Mouse (Mus musculus) cerebellum, adult 9-10 months (tissue): ENCODE data around the gene Mlip.

ENCODE experiments used
- DNase-seq: peaks from one replicate; pipeline ENCODE4 v3.0.0; 2022

Mlip gene

DNA sequence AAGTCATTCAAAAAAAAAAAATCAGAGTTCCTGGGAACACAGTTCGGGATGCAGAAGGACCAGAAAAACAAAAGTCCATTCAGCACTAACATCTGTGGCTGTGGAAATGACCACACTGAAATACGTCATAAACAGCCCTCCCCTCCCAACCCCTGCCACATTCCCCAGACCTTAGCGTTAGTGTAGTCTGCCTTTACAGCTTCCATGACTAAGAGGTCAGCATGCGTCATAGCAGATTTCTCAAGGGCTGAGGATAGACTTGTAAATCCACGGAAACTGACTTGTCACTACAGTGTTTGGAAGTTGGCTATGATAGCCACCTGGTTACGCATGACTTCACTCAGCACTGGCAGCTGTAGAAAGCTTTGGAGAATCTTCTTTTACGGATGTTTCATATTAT, 8.5 kb downstream of the Mlip start:
- no peak for DNase-seq

DNA sequence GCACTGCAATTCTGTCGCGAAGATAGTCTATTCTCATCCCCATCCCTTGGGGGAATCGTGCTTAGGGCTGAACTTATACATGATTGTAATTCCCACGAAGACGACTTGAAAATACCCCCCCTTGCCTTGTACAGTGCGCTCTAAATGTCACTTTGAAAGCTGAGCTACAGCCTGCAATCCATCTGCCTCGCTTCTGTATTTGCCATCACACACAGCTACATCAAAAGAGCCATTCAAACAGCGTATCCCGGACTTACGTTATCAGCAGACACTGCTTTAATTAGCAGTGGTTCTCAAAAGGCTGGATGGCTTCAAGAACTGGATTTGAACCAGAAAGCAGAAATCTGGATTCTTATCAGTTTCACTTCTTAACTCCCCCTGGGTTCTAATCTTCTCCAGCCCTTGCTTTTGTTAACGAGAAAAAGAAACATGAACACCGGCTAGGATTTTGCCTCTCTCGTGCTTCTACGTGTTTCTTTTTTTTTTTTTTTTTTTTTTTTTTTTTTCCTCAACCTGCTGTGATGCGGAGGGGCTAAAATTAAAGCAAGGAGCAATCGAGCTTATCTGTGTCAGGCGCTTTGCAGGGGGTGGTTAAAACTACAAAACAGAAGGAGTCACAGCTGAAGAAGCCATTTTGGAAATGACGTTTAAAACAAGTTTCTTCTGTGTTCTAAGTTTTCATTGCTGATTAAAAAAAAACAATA, 12.5 kb downstream of the Mlip start:
- DNase-seq = no peak

DNA sequence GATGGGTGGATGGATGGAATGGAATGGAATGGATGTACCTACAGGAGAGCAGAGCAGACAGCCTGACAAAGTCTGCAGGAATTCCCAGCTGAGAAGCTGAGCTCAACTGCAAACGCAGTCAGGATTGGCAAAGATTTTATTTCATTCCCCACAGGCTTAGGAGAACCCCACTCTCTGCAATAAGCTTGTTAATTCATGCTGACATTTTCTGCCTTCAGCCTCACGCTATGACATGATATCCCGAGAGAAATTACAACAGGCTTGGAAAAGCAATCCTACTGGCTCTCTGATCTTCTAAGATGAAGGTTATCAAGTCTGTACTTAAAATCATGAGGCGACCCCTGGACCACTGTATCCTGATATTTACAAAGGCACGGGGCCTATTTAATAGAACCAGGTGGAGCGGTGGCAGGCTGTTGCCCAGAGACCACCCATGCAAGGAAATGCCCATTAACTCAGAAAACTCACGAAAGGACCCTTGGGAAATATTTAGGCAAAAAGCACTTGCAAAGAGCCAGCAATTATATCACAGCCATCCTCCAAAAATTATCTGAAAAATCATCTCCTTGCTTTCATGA, 13.1 kb downstream of the Mlip start:
- DNase-seq = no peak

DNA sequence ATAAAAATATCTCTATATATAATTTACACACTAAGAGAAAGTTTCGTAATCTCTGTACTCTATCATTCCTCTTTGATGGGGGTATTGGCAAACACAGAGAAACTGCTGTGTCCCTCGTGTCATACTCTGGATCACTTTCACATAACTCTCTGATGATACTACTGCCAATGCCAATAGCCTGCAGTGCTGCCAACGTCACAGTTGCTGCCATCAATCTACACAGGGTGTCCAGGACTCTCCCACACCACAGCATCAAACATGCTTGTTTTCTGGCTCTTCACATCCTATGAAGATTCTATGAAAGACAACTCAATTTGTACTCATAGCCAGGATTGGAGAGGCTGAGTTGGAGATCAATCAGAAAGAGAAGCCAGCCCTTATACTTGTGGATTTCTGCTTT, 17.4 kb downstream of the Mlip start:
- DNase-seq = no peak

DNA sequence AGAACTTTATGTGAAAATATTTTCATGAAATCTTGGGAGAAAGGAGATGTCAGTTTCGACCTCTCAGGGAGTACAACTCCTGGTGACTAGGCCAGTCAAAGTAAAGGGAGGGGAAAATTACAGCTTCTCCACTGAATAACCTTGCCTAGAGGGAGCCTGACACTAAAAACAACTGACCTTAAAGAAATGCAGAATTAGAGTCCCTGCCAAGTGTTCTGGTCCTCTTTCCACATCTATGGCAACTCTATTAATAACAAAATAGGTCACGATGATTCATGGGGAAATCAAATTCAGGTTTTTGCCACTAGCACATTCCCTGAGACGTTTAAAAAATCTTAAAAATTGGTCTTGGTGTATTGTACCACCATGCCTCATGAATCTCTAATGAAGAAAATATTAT, 34.4 kb downstream of the Mlip start:
- no peak for DNase-seq

DNA sequence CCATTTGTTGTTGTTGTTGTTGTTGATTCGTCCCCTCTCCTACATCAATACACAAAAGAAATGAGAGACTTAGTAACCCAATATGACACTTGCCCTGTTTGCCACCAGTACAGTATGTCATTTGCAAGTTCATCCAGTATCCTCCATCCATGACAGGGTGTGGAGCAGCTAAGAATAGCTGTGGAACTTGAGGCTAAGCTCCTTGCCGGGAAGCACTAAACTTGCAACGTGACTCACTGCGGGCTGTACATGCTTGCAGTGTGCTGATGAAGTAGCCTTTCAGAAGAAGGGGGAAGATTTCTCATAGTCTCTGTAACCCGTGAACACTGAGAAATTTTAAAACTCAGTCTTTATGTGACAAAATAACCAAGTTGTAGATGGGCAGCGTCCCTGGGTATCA, 42.2 kb downstream of the Mlip start:
- no peak for DNase-seq

DNA sequence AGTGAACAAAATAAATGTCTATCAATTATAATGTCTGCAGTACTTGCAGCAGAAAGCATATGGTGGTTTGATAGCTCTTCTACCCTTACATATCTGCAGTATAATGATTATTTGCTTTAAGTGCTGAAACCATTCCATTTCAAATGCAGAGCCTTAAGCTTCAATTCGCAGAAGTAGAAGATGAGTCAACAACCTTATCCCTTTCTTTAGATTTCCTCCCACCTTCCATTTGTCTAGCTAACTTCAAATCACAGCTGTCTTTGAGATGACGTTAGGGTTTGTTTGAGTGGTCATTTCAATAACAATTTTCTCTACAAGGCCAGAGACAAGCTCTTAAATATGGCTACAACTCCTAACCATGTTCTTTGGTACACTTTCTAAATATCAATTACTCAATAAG, 47.4 kb downstream of the Mlip start:
- no peak for DNase-seq

DNA sequence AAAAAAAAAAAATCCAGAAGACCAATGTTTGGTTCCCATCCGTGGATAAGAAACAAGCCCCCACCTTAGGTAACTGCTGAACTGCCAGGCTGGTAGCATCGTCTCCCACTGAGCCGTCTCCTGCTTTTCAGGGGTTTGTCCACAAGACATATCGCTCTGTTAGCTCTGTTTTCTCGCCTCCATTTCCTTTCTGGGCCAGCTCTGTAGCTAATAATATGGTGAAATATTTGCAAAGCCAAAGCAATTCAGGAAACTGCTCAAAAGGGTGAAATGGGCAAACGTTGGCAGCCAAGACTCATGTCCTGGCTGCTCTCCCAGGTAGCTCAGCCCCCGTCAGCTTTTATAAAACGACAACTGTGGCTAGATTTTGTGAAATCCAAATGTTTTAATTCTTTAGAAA, 50.4 kb downstream of the Mlip start:
- no peak for DNase-seq

DNA sequence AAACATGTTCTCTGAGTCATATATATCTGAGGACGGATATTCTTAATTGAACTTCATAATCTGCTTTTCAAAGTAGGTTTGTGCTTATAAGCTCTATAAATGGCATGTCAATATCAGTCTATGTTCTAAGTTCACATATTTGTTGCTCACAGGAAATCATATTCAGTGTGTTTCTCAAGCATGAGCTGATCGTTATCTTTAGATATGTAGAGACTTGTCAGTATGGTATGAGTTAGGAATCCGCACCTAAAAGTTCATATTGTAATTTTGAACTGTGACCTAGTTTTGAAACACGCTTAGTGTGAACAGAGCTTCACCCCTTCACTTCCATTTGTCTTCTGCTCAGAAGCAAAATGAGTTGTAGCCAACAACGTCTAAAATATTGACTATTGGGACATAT, 64.8 kb downstream of the Mlip start:
- no peak for DNase-seq

DNA sequence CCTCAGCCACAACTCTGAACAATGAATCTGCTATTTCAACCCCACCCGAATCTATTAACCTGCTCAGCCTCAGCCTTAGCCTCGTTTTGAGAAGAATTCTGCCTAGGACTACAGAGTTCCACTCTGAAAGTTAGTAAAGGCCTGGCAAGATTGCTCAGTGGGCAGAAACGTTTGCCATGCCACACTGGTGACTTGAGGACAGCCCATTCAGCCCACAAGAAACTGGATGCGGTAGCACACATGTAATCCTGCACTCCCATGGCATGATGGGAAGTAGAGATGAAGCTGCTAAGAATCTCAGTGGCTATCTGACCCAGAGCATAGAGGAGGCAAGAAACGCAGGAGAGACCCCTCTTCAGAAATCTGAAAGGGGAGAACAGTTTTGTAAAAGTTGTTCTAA, 73.4 kb downstream of the Mlip start:
- DNase-seq = no peak

DNA sequence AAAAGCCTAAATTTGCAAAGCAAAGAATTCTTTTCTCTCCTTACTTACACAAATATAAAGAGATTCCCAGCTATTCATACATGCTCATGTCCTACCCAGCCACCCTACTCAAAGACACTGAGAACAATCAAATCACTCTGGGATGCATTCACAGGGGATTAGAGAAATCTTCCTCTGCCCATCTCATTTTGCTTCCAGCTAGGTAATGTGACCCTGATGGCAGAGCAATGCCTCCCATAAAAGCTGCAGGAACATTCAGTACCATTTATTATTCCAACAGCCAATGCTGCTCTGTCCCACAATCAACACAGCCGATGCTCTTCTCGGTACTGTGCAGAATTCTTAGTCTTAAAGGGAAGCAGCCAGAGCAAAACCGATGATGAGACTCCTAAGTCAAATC, 74.7 kb downstream of the Mlip start:
- no peak for DNase-seq

DNA sequence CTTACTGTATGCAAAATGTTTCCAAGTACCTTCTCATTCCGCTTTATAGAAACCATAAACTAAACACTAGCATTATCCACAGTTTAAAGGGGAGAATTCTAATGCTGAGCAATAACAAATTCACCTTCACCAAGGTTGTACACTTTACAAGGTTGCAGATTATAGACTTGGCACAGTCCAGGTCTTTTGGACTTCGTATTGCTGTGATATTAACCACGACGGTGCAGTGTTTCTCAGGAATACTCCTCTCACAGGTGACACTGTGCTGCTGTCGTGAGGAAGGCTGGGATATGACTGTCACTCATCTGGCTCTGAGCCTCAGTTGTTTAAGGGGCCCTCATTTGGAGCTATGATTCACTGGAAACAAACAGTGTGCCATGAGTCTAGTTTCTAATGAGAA, 75.5 kb downstream of the Mlip start:
- no peak for DNase-seq

DNA sequence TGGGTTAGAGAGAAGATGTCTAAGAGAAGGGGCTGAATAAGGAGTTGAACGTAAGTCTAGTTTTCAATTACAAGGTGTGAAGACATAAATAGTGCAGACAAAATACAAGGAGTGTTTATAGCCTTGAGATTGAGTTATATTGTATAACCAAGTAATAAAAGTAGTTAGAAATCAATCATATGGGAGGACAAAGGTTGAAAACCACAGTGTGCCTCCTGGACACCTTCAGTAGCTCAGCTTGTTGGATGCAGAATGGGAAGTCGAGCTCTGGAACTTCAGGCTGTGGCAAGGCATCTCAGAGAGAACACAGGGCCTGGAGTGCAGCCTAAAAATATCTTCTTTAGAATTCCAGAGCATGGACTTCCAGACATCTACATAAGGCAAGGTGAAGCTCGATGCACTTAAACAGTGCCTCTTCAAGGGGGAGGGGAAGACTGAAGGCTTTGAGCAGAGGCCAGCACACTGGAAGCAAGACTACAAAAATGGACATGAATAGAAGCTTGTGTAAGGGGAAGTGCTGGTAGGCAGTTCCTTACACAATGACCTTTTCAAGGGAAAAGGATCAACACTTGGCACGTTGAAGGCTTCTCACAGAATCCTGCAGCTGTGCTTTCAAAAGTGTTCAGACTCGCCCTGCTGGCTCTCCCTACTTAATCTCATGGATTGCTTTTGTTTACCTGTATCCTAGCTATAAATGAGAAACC, 76.2 kb downstream of the Mlip start:
- DNase-seq = peak; percentile 2

DNA sequence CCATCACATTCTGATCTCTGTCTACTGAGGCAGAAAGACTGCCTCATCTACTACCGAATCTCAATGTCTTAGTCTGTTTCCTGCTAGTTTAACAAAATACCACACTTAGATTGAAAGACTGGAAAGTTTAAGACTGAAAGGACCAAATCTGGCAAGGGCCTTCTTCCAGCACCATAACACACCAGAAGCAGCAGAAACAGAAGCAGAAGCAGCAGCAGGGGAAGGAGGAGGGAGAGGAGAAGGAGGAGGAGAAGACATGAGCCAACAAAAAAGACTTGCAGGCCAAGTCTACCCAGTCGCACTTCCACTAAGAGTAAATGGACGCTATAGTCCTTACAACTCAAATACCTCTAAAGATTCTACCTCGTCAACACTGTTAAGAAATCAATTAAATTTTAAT, 80.0 kb downstream of the Mlip start:
- DNase-seq = no peak

DNA sequence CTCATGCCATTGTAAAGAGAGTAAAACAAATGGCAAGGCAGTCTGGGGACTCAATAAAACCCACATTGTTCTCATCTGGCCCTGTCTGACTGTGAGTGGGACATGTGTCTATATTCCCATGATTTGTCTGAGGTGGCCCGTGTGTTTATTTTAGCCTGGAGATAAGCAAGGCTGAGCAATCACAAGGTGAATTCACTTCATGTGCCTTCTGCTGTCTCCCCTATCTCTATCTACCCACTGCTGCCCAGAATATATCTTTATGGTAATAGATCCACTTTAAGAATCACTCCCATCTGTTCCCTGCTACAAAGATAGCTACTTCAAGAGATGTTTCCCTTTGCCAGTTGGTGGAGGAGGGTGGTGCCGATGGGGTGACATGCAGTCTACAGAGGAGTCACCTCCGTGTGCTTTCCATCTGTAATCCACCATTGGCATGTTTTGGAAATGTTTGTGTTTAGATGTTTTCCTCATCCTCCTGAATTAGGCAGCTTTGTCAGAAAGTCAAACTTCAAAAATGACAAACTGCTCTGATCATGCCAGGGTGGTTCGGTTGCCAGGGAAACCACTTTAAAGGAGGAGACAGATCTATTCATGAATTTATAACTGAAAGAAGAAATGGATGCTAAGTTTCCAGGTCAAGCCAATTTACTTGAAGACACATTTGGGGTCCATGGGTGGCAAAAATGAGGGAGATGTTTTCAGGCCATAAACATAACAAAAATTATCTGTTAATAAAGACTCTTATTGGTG, 87.3 kb downstream of the Mlip start:
- DNase-seq = no peak

DNA sequence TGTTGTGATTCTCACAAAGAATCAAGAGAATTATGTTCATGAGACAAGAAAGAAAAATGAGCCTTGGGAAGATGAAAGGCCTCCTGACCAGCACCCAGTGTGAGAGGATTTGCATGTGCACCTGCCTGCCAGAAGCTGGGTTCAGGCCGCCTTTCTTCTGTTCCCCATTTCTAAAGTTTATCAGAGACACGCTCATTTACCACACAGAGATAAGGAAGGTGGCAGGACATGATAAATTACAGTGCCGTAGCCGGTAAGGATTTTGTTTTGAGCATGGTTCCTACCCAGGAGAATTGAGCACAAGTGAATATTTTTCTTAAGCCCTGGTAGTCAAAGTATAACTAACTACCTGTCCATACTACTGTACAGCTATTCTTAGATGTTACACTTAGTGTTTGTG, 93.7 kb downstream of the Mlip start:
- no peak for DNase-seq

DNA sequence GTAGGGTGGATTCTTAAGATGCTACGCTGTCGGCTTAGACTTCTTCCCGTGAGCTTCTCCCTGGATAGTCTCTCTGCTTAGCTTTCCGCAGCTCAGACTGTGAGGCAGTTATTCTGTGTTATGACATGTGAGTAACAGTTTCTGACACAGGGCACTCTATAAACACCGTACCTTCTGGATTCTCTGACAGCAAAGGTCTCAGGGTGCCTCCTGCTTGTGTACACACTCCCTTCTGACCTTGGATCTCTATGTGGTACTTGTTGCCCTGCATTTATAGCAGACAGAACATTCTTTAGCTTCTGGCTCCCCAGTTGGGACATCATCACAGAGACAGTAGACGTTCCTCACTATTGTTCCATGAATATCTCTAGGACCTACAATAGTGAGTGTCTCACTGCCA, 94.5 kb downstream of the Mlip start:
- DNase-seq = no peak

DNA sequence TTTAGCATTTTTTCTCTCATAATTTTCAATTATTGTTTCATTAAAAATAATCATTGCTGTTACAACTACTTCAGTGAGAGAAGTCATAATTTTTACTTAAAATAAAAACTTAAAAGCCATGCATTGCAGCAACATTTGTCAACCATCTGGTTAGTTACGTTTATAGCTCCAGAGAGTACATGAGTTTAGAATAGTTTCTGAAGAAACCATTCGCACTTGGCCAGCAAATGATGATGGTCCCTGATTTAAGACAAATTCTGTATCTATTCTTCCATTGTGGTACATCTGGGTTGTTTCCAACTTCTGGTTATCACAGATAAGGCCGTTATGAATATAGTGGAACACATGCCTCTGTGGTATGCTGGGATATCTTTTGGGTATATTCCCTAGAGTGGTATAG, 98.3 kb downstream of the Mlip start:
- DNase-seq = no peak

DNA sequence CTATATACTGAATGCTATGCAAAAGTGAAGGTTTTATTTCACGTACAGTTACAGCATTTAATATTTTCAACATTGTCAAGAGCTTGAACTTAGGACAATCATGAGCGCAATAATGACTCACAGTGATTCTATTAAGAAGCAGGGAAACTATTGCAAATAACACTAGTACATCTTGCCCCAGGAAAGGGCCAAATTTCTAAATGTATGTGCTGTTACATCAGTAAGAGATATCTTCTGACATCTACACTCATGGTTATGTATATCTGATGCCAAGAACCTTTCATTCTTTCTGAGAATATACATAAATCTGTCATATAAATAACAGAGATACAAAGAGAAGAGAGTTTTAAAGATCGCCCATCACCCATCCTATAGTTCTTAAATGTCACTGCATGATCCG, 100.0 kb downstream of the Mlip start:
- no peak for DNase-seq

DNA sequence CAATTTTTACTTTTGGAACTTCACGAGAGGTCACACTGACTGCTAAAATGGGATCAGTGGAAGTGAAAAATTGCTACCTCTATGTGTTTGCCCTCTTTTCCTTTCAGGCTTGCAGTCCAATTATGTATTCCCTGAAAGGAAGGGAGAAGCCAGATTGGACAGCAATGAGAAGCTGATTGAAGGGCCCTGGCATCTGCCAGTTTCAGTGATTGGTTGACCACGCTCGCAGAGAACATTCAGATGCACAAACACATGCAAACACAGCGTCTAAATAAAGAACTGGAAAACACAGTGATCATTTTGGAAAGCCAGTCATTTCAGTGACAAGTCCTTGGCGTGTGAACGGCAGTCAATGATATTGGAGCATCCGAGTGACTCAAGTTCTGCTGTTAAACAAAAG, 100.6 kb downstream of the Mlip start:
- peak; percentile 3 for DNase-seq

DNA sequence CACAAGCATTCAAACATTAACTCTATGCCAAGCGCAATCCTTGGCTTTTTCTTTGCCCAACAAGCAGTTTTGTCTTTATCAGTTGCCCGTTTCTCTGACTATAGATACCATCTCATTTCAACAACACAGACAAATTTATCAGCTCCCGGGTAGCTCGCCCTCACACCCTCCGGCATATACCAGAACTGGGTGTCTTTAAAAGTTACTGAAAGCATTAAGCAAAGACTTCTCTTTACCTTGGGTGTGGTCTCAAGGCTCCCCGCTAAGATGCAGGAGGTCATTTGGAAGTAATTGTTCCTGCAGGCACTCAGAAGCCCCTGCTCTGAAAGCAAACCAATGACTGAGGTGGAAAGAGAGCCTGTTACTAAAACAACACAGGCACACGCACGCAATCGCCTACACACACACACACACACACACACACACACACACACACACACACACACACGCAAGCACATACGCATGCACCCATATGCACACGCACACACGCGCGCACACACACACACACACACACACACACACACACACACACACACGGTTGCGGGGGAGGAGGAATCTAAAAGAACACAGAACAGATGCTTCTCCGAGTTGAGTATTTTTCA, 101.2 kb downstream of the Mlip start:
- no peak for DNase-seq

DNA sequence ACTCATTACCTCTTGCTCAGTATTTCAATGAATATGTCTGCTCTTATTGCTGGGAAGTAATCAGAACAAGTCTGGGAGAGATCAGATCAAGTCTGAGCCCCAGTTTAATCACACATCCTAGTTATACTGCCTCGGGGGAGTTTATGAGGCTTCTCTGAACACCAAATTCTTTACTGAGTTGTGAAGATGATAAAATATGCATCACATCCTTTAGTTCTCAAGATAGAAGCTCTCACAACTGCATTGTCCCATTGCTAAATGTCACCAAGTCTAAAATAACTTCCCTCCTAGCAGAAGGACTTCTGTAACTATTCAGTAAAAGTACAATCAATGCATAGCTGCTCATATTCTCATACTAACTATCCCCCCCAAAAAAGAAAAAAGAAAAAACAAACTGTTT, 154.5 kb downstream of the Mlip start:
- DNase-seq = no peak

DNA sequence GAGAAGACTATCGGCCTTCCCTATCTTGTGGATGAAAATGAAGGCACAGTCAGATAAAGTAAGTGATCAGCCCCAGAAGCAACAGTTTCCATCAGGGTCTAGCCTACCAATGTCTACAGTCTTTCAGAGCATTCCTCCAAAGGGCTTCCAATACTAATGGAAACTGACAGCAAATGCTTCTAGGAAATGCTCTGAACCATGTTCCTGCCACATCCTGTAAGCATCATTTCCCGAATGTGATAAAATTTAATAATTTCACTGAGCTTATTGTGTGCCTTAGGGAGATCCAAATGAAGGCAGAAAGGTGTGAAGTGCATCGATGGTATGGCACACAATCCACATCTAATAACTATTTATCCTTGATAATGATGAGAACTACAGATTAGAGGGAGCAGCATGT, 173.3 kb downstream of the Mlip start:
- DNase-seq = no peak

DNA sequence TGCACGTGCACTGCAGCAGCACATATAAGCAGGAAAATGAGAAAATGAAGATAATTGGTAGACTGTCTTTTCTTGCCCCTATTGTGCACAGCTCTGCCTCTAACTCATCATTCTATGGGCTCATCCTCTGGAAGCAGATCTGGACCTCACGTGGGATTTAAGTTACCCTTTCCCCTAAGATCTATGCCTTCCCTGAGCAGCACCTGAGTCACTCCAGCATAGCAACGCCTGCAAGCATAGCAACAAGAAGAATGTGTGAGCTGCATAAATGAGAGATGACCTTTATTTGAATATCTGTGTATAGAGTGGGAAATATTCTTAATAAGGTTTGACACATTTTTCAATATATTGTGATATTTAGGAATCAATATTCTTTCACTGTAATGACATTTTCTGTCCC, 176.9 kb downstream of the Mlip start:
- DNase-seq = no peak
